Mouse (Mus musculus) embryo, embryonic 11.5 days (tissue): ENCODE data around the gene Cbx7.
"Not testable (repeated sequence)": the region's sequence is repeated elsewhere in the genome, so short reads cannot be mapped to it uniquely, and the experiment has no call there.

Experiments used
- DNase-seq: peaks from one replicate; pipeline ENCODE4 v3.0.0-alpha.2; 2012; ENCODE audit warnings: low read depth, low spot score

Gene Cbx7

DNA sequence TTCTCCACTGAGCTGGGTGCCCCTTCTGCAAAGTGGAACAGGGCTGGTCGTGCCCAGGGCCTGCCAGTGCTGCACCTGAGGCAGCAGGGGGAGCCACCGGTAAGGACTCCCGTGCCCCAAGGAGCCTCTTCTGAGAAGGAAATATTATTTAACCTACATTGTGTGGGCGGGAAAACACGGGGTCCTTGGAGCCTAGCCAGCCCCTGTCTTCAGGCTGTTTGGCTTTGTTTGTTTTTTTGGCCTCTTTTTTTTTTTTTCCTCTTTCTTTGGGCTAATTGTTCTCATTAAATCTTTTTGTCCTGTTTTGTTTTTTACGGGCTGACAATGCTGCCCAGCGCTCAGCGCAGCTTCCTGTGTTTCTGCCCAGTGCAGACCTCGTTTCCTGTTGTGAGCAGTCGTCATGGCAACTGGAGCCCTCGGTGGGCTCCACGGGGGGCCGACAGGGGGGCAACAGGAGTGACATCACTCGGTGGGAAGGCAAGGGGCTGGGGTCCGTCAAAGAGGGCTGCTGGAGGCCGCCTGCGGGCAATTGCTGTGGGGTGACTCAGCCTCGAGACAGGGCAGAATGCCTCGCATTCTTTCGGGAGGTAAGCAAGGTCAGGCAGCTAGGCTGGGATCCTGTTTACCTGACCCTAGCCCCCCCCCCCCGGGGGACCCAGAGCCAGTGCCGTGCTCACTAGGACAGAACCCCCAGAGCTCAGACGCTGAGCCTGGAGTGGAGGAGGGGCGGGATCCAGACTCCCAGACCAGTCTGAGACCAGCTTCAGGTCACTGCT, 20.5 kb downstream of the Cbx7 start:
- DNase-seq: peak; percentile 78

DNA sequence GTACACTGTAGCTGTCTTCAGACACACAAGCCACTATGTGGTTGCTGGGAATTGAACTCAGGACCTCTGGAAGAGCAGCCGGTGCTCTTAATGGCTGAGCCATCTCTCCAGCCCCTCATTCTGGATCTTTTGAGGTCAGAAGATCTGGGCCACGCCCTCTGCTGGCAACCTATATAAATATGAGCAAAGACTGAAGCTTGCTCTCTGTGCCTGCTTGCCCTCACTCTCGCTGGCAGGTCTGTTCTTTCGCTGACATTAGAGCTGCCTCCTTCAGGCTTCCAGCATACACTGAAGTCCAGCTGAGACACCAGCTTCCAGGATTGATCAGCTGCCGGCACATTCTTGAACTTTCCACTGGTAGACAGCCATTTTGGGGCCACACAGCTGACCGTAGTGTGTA, 23.2 kb downstream of the Cbx7 start:
- no peak for DNase-seq

DNA sequence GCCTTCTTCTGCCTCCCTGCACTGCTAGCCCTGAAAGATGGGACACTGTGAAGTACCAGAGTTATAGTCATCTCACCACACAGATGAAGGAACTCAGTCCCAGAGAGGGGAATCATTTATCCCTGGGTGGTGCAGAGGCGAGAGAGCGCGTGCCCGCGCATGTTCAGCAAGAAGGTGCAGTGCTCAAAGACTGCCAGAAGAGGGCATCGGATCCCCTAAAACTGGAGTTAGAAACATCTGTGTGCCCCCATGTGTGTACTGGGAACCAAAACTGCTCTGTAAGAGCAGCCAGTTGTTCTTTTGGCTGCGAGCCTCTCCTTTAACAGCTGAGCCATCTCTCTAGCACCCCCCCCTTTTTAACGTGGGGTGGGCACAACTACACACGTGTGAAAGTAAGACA, 24.1 kb downstream of the Cbx7 start:
- no peak for DNase-seq

DNA sequence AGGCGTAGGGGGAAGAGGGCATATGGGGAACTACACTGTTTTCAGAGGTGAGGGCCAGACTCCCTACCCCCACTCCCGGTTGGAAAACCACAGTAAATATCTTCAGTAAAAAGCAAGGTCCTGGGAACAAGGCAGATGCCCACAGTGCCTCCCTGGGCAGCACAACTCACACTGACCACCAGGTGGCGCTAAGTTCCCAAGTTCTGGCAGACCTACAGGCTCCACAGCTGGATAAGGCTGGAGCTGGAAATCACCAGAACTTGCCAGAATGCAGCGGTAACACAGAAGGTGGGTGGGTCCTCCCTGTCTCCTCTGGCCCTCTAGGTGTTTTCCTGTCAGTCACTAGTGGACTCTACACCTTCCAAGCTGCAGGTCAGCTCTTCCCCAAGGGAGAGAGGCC, 24.9 kb downstream of the Cbx7 start:
- peak; percentile 89 for DNase-seq

DNA sequence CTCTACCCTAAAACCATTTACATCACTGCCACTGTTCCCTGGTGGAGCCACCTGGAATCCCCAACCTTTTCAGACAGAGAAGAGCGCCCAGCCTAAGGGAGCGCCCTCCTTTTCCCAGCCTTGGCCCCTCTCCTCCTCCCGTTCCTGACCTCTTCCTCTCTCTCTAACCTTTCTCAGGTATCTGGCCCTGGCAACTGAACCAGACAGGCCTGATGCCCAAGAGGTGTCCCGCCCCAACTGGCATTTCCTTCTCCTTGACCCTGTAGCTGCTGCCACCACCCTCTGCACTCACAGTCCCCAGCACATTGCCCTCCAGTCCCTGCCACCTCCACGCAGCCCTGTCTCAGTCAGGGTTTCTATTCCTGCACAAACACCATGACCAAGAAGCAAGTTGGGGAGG, 26.0 kb downstream of the Cbx7 start:
- no peak for DNase-seq

DNA sequence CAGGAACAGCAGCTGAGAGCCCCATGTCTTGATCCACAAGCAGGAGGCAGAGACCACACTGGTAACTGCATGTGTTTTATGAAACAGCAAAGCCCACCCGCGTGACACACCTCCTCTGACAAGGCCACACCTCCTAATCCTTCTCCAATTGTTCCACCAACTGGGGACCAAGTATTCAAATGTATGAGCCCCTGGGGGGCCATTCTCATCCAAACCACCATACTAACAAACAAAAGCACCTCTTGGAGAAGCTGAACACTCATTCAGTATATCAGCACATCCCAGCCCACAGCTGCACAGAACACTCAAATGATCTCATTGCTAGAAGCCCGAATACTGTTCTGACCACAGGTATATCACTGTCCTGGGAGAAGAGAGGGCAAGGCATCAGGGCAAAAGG, 27.3 kb downstream of the Cbx7 start:
- no peak for DNase-seq

DNA sequence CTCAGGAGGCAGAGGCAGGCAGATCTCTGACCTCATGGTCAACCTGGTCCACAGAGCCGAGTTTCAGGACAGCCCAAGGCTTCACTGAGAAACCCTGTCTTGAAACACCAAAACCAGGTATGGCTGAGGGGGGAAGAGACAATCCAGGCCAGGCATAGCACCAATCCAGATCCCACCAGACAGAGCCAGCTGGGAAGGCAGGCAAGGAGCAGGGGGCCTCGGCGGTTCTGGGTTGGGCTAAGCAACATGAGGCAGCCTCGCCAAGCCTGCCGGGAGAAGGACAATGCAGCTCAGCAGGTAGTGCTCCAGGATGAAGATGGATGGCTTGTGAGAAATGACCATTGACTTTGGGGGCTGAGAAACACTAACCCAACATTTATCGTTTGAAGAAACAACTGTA, 28.4 kb downstream of the Cbx7 start:
- DNase-seq: no peak

DNA sequence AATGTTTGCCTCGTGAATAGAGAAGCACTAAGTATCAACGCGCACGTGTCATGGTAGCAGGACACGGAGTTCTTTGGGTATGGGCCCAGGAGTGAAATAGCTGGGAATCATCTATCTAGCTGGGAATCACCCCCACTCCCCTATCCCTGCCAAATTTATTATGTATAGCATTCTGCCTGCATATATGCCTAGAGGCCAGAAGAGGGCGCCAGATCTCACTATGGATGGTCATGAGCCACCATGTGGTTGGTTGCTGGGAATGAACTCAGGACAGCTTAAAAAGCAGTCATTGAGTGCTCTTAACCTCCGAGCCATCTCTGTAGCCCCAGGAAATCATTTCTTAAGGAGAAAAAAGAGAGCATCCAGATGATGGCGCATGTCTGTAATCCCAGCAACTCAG, 30.0 kb downstream of the Cbx7 start:
- no peak for DNase-seq

DNA sequence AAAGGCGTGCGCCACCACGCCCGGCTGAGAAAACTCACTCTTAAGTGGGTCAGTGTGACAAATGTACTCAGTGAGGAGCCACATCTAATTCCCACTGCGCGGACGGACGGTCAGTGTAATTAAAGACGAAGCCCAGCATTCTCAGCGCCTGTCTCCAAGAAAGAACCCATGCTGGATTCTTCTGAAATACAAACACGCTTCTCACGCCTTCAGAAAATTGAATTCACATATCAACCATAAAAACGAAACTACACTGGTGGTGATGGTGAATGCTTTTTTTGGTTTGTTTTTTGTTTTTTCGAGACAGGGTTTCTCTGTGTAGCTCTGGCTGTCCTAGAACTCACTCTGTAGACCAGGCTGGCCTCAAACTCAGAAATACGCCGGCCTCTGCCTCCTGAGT, 31.0 kb downstream of the Cbx7 start:
- no peak for DNase-seq

DNA sequence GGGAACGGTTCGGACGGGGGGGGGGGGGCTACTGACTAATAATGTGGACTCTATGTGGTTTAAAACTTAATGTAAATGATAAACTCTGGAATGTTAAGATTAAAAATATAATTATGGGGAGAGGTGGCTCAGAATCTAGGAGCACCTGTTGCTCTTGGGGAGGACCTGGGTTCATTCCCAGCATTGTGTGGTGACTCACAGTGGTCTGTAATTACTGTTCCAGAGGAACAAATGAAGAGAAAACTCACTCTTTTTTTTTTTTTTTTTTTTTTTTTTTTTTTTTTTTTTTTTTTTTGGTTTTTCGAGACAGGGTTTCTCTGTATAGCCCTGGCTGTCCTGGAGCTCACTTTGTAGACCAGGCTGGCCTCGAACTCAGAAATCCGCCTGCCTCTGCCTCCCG, 31.4 kb downstream of the Cbx7 start:
- DNase-seq: not testable (repeated sequence)

DNA sequence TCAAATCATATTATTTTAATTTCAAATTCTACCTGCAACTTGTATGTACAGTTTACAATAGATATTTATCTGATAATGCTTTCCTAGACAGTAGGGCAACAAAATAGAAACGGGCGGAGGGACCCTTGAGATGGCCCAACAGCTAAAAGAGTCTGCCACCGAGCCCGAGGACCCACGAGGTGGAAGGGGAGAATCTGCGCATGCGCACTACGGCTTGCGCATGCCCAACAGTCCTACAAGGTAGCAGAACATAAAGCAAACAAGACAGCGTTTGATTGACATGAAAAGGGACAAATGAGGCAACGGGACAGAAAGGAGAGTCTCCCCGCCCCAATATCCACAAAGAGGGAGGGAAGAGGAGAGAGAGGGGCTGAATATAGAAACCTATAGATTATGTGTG, 31.9 kb downstream of the Cbx7 start:
- no peak for DNase-seq

DNA sequence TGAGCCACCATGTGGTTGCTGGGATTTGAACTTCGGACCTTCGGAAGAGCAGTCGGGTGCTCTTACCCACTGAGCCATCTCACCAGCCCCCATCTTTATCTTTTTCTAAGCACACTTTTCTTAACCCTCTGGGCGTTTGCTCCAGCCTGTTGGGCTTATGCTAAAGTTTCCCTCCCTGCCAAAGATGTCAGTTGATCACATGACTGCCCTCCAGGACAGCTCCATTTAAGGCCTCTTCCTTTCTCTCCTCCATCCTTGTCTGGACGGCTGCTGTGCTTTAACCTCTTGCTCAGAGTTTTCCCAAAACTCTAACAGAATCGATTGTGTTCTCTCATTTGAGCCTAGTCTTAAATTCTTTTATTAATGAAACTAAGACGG, 34.6 kb downstream of the Cbx7 start:
- no peak for DNase-seq

DNA sequence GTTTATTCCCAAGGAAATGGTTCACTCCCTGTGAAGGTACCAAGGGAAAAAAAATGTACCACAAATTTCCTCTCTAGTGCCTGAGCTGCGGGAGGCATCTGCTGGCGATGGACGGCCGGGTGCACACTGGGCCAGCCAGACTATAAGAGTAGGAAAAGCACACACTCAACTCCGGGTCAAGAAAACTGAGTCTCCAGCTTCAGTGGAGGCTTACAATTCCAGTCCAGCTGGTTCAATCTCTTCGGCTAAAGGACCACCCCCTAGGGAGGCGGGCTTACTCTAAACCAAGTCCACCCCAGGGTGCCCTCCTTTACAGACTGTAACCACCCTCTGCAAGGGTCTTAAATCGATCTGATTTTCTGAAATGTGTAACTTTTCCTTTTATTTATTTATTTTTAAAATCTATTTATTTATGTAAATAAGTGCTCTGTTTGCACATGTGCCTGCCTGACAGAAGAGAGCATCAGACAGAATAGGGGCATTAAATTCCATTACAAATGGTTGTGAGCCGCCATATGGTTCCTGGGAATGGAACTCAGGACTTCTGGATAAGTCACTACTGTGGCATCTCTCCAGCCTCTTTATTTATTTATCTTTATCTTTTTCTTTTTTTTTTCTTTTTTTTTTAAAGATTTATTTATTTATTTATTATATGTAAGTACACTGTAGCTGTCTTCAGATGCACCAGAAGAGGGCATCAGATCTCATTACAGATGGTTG, 35.1 kb downstream of the Cbx7 start:
- no peak for DNase-seq

DNA sequence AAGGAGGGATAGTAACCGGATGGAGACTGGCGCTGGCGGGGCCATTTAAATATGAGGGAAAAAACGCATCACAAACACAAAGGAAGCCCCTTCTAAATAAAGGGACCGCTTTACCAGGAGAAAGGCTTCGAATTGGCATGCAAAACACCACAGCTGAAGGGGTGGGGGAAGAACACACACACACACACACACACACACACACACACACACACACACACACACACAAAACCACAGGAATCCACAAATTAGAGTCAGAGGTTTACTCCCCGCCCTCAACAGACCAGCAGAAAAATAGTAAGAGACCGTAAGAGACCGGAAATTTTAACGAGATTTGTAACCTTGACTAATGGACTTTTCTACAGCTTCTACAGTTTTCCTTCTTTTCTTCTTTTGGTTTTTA, 36.1 kb downstream of the Cbx7 start:
- no peak for DNase-seq

DNA sequence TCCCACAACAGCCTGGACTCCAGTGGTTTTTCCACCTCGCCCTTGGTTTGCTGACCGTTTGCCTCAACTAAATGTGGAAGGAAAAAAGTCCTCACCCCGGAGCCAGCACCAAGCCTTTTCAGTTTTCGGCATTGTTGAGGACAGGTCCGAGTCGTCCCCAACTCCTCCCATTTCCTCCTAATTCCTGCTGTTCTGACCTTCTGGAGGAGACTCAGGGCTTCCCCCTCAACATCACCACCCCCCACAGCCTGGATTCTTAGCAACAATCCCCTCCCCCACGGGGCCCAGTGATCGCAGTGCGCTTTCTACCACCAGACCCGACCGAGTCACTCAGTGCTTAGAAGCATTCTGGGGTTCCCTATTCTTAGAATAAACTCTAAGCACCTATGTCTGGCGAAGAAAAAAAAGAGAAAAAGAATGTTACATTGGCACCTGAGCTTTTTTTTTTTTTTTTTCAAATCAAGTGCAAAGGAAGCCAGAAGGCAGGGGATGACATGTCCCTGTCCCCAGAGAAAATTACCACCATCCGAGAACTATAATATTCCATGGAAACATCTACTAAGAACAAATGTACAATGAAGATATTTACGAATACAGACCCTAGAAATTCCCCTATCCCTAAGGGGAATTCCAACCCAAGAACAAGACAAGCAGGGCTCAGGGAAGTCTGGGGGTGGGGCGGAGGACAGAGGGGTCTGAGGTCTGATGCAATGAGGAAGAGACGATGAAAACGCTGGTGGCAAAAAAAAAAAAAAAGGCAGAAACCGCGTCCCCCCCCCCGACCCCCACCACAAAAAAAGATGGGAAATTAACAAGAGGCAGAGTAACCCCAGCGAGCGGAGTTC, 37.0 kb downstream of the Cbx7 start:
- DNase-seq: no peak

DNA sequence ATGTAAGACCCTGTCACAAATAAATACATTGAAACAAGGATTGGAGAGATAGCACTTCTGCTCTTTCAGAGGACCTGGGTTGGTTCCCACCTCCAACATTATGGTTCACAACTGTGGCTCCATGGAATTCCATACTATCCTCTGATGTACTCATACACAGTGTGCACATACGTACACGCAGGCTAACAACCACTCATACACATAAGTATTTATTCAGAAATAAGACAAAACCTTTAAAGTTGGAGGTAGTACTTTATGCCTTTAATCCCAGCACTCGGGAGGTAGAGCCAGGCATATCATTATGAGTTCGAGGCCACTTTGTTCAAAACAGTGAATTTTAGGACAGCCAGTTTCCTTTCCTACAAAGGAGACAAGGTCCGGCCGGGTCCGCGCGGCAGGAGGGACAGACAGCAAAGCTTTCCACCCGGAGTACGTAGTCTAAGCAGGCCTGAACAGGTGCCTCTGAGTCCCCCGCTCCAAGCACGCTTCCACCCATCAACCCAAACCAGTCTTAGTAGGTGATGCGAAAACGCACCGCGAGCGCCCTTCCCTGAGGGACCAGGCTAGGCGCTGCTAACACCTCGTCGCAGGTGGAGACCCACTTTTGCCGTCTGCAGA, 37.8 kb downstream of the Cbx7 start:
- DNase-seq: no peak

DNA sequence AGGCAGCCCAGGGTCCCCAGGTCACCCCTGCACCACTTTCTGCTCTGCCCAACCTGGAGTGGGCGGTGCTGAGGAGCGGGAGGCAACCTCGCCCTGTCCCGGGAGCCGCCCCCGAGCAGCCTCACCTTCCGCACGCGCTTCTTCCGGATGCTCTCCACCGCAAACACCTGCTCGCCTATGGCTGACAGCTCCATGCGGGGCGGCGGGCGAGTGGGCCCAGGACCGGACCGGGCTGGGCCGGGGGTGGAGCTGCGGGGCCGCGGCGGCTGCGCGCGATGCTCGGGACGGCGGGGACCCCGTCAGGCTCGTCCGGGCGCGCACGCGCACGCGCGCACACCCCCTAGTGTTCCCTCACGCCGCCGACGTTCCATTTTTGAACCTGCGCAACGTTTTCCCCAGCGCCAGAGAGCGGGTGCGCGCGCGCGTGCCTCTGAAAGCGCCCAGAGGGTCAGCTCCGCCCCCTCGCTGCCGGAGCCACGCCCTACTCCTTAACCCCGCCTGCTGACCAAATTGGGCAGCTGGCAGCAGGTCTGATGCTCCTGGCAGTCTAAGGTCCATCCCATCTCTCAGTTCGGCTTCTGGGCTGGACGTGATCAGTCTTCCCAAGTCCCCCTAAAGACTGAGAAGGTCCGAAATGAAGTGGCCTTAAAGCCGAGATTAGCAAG, 38.5 kb downstream of the Cbx7 start:
- DNase-seq: peak; percentile 70

DNA sequence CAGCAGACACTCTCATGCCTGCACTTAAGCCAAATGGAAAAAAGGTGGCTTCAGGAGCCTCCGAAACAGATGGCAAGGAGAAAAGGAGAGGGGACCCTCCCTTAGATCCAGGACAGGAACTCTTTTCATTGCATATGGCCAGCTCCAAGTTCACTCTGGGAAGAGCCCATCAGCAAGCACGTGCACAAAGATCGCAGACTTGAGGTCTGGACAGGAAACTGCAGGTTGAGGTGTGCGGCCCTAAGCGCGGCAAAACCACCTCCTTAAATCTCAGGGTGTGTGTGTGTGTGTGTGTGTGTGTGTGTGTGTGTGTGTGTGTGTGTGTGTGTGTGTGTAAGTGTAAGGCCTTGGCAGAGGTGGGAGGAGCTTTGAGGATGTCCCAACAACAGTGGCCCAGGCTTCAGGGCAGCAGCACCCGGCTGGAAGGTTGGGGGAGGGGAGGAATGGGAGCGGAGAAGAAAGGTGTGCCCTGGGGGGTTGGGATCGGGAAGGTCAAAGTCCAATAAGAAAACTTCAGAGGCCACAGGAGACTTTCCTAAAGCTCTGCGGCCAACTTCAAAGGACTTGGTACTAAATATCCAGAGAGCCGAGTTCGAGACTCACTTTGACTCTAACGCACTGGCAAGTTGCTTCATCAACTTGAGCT, 39.3 kb downstream of the Cbx7 start:
- no peak for DNase-seq

DNA sequence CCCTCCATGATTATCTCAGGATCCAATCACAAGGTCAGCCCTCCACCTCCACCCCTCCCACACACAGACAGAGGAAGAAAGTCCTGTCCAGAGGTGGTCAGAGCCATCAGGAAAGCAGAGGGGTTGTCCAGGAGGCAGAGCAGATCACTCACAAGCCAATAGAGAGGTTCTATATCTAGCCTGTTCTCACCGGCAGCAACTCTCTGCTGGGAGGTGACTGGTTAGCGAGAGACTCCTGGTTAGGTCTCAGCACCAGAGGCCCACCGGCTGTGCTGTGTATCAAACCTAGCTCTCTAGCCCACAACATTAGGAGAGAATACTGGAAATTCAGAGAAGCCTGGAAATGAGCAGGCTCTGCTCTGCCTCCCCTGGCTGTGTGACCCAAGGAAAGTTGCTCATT, 41.2 kb downstream of the Cbx7 start:
- DNase-seq: no peak

DNA sequence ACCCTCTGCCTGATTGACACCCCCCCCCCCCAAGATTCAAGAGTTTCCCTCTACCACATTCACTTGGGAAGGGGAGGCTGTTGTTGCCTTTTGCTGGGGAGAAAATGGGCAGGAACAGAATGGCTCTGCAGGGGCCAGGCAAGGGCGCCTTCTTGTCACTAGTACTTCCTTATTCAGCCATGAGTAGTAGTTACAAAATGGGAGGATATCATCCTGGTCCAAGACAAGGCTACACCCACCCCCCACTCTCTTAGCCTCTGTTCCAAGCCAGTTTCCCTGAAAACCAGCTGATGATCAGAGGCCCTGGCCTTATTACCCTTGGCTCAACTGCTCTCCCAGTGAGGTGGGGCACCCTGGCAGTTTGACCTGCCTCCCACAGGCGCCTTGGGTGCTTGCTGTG, 42.2 kb downstream of the Cbx7 start:
- DNase-seq: no peak

DNA sequence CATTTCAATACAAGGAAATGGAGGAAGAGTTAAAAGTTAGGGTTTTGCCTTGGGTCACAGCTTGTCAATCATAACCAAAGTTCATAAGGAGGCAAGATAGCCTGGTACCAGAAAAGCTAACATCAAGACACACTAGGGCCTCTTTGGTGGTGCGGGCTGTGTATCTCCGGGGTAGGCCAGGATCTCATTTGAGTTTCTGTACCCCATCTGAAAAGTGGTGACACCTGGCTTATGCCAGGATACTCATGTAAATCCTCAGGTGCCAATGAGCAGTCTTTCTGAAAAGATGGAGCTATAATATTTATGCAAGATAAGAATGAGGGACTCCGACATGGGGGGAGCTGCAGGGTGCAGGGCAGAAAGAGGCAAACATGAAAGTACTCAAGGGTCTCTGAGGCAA, 42.6 kb downstream of the Cbx7 start:
- DNase-seq: no peak
